Mouse (Mus musculus) small intestine, adult 2 months (tissue): ENCODE results near the gene Ush2a.

Source experiments
- CTCF ChIP-seq: fragments of 200-500 bp; IDR thresholded peaks from 2 replicates; pipeline ENCODE4 v1.5.1; 2012; ENCODE audit warnings: low read depth, mild to moderate bottlenecking, control low read depth, inconsistent platforms, low read length, moderate library complexity, mixed read lengths; ENCODE audit not compliant: insufficient replicate concordance, insufficient read length; ENCODE audit errors: extremely low read depth
- POLR2A ChIP-seq: fragments of 200-500 bp; IDR thresholded peaks from 2 replicates; pipeline ENCODE4 v1.6.1; 2012; ENCODE audit warnings: low read depth, mild to moderate bottlenecking, control low read depth, inconsistent platforms, low read length, moderate library complexity

GRCm38 (mm10) chr1:188947794-188948193, 686.0 kb downstream of the Ush2a start:
- TF ChIP-seq POLR2A (no peak), CTCF (peak; percentile 33; the same call in 1 of the 2 replicates)
